Mouse (Mus musculus) myocyte (in vitro differentiated cells): ENCODE results near the gene Tmx4. TPM values are rescaled to one million over a fixed set of nuclear protein-coding genes. Genes with fewer than 3 reads are reported as not detected.

Source experiments
- H3K27me3 ChIP-seq: one replicate; pipeline ENCODE4 v1.6.1; 2011; ENCODE audit not compliant: control insufficient read depth, insufficient read depth, insufficient read length
- H3K36me3 ChIP-seq: one replicate; pipeline ENCODE4 v1.6.1; 2011; ENCODE audit not compliant: control insufficient read depth, insufficient read depth
- H3K4me2 ChIP-seq: one replicate; pipeline ENCODE4 v1.6.1; 2011; ENCODE audit warnings: low read depth, control low read depth
- H3K4me3 ChIP-seq: one replicate; pipeline ENCODE4 v1.5.1; 2011; ENCODE audit warnings: mild to moderate bottlenecking, control low read depth, moderate library complexity
- H3K79me2 ChIP-seq: one replicate; pipeline ENCODE4 v1.6.1; 2011; ENCODE audit not compliant: control insufficient read depth, insufficient read depth
- H3ac ChIP-seq: one replicate; pipeline ENCODE4 v1.6.1; 2011; ENCODE audit not compliant: control insufficient read depth, insufficient read length
- CEBPB ChIP-seq: IDR thresholded peaks from 2 replicates; pipeline ENCODE4 v1.6.1; 2011; ENCODE audit warnings: mild to moderate bottlenecking, moderate library complexity; ENCODE audit not compliant: poor library complexity, insufficient read depth, severe bottlenecking
- E2F4 ChIP-seq: IDR thresholded peaks from one replicate; pipeline ENCODE4 v1.6.1; 2011; ENCODE audit warnings: mild to moderate bottlenecking, control low read depth, moderate library complexity; ENCODE audit not compliant: insufficient read depth
- MAX ChIP-seq: IDR thresholded peaks from one replicate; pipeline ENCODE4 v1.6.1; 2011; ENCODE audit warnings: low read depth, mild to moderate bottlenecking, control low read depth
- MYOD1 ChIP-seq, 3 experiments: IDR thresholded peaks; one replicate each; pipeline ENCODE4 v1.6.1; 2011; ENCODE audit warnings: control low read depth in 2 of 3, low read depth in 2 of 3, mild to moderate bottlenecking in 2 of 3, moderate library complexity in 1 of 3; ENCODE audit not compliant: insufficient read length in 2 of 3, control insufficient read depth in 1 of 3
- MYOG ChIP-seq, 3 experiments: IDR thresholded peaks; one replicate each; pipeline ENCODE4 v1.6.1; 2011; ENCODE audit warnings: control low read depth in 2 of 3, low read depth in 2 of 3, mild to moderate bottlenecking in 2 of 3; ENCODE audit not compliant: insufficient read length in 2 of 3, control insufficient read depth in 1 of 3, insufficient read depth in 1 of 3
- POLR2A ChIP-seq: IDR thresholded peaks from one replicate; pipeline ENCODE4 v1.6.1; 2011; ENCODE audit warnings: low read depth, mild to moderate bottlenecking, control low read depth, moderate library complexity; ENCODE audit not compliant: insufficient read length
- POLR2AphosphoS2 ChIP-seq: IDR thresholded peaks from one replicate; pipeline ENCODE4 v1.6.1; 2011; ENCODE audit warnings: low read depth, control low read depth; ENCODE audit not compliant: insufficient read length
- REST ChIP-seq: IDR thresholded peaks from one replicate; pipeline ENCODE4 v1.6.1; 2011; ENCODE audit warnings: mild to moderate bottlenecking, control low read depth, moderate library complexity; ENCODE audit not compliant: insufficient read depth, insufficient read length
- SRF ChIP-seq: IDR thresholded peaks from one replicate; pipeline ENCODE4 v1.6.1; 2011; ENCODE audit warnings: low read depth; ENCODE audit not compliant: control insufficient read depth, insufficient read length
- TCF12 ChIP-seq: IDR thresholded peaks from one replicate; pipeline ENCODE4 v1.6.1; 2011; ENCODE audit warnings: mild to moderate bottlenecking, control low read depth; ENCODE audit not compliant: poor library complexity, insufficient read depth, severe bottlenecking
- TCF3 ChIP-seq: IDR thresholded peaks from one replicate; pipeline ENCODE4 v1.6.1; 2011; ENCODE audit warnings: low read depth, control low read depth; ENCODE audit not compliant: insufficient read length
- USF1 ChIP-seq: IDR thresholded peaks from one replicate; pipeline ENCODE4 v1.6.1; 2011; ENCODE audit warnings: low read depth, mild to moderate bottlenecking, control low read depth, moderate library complexity
- polyA plus RNA-seq: library from polyadenylated mRNA; unstranded; fragments of >200 nt; fragmentation: generic; extraction: Trizol; gene quantifications from one replicate; pipeline ENCODE4 v1.2.1, GENCODE M21; 2012; ENCODE audit warnings: missing spikeins

Tmx4 gene
- polyA plus RNA-seq, 1 experiment: 9.5 TPM

DNA sequence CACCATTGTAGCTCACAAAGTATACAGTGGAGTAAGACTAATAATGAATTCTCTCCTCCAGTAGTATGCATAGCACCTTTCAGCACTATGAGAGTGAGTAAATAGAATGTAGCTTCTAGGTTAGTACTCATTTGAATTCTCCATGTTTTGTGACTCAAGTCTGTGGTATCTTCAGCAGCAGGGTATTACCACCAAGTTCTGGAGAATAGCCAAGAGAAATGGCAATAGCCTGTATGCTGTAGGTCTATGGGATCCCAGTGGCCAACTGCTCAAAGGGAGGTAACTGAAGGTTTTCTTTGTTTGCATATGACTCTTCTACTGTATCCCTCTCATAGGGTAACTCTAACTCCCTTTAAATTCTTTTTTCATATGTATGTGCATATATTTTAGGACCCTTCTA is 39.0 kb downstream of the Tmx4 start:
- H3K4me2 ChIP-seq: no peak overlapping the region
- no peaks in the 10 kb centered on the region for H3K79me2 ChIP-seq
- H3K36me3 ChIP-seq: no peaks in the 10 kb centered on the region
- no peak for TF ChIP-seq E2F4
- TF ChIP-seq USF1: no peak
- TF ChIP-seq REST: no peak
- no peak for TF ChIP-seq MYOD1 (IDR thresholded peaks at IDR 0.05; ENCODE audit: control insufficient read depth in 1 of 3, insufficient read length in 2 of 3, low read depth in 2 of 3)
- no peak for TF ChIP-seq TCF3
- no peak for TF ChIP-seq CEBPB
- no peak for TF ChIP-seq MAX
- TF ChIP-seq POLR2A: no peak
- no peak for TF ChIP-seq MYOG (IDR thresholded peaks at IDR 0.05; ENCODE audit: control insufficient read depth in 1 of 3, insufficient read depth in 1 of 3, insufficient read length in 2 of 3, low read depth in 2 of 3)
- H3K27me3 ChIP-seq: no peaks in the 10 kb centered on the region
- H3K4me3 ChIP-seq: no peak overlapping the region
- no peak overlapping the region for H3ac ChIP-seq

DNA sequence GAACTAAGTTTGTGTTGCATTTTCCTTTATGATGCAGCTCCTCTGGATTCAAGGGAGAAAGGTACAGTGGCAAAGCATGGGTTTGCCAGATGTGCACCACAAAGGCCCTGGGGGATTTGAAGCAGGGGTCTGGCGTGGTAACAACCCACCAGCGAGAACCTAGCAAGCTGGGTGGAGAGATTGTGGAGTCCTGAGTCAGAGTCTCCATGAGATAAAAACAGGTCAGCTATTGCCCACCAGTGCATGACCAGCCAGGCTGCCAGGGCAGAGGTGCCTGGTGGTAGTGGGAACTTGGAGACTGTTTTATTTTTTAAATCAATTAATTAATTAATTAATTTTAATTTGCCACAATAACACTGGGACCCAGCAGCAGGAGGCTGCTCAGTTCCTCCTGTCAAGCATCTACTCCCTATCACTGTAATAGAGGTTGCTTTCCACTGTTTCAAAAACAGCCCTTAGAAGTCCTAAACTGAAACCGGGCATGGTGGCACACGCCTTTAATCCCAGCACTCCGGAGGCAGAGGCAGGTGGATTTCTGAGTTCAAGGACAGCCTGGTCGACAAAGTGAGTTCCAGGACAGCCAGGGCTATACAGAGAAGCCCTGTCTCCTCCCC is 52.8 kb downstream of the Tmx4 start:
- Histone ChIP-seq H3K4me3 (no peak overlapping the region), H3ac (no peak overlapping the region), H3K27me3 (no peaks in the 10 kb centered on the region), H3K4me2 (no peak overlapping the region), H3K79me2 (no peaks in the 10 kb centered on the region), H3K36me3 (no peaks in the 10 kb centered on the region)
- TF ChIP-seq TCF3: no peak

DNA sequence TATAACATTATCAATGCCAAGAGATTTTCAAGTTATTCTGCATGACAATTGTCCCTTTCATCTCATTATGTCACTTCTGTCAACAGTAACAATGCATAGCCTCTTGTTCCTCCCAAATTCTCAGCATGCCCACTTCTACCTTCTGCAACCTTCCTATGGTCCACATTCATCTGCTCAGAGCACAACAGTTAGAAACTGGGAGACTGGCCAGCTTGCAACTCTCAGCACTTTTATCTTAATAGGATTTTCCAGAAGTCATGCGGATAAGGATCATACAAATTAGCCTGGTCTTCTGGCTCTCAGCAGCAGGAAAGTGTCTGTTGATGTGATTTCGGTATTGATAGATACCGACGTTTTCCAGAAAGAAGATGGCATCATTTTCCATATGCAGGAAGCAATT is 58.7 kb downstream of the Tmx4 start:
- no peak for TF ChIP-seq REST
- TF ChIP-seq MYOG (IDR thresholded peaks at IDR 0.05; ENCODE audit: control insufficient read depth in 1 of 3, insufficient read depth in 1 of 3, insufficient read length in 2 of 3, low read depth in 2 of 3): no peak
- TF ChIP-seq POLR2A: no peak
- no peak for TF ChIP-seq CEBPB
- TF ChIP-seq MYOD1 (IDR thresholded peaks at IDR 0.05; ENCODE audit: control insufficient read depth in 1 of 3, insufficient read length in 2 of 3, low read depth in 2 of 3): no peak
- TF ChIP-seq POLR2AphosphoS2: no peak
- no peaks in the 10 kb centered on the region for H3K27me3 ChIP-seq
- H3K79me2 ChIP-seq: no peaks in the 10 kb centered on the region
- H3K36me3 ChIP-seq: no peaks in the 10 kb centered on the region
- H3K4me2 ChIP-seq: no peak overlapping the region
- H3ac ChIP-seq: no peak overlapping the region
- H3K4me3 ChIP-seq: no peak overlapping the region

- Histone ChIP-seq H3K36me3 (no peaks in the 10 kb centered on the region), H3K79me2 (no peaks in the 10 kb centered on the region), H3K27me3 (no peaks in the 10 kb centered on the region), H3K4me3 (no peak overlapping the region), H3K4me2 (no peak overlapping the region), H3ac (no peak overlapping the region)
- TF ChIP-seq E2F4: no peak
- no peak for TF ChIP-seq MYOG (IDR thresholded peaks at IDR 0.05; ENCODE audit: control insufficient read depth in 1 of 3, insufficient read depth in 1 of 3, insufficient read length in 2 of 3, low read depth in 2 of 3)
- TF ChIP-seq CEBPB: no peak
- no peak for TF ChIP-seq REST
- TF ChIP-seq MYOD1 (IDR thresholded peaks at IDR 0.05; ENCODE audit: control insufficient read depth in 1 of 3, insufficient read length in 2 of 3, low read depth in 2 of 3): no peak
- TF ChIP-seq SRF: no peak
- no peak for TF ChIP-seq TCF3
- no peak for TF ChIP-seq TCF12
- TF ChIP-seq POLR2AphosphoS2: no peak
- TF ChIP-seq USF1: no peak
- no peak for TF ChIP-seq POLR2A
- TF ChIP-seq MAX: no peak
Measured at GRCm38 (mm10) chr2:134559422-134559821, 84.5 kb downstream of the Tmx4 start.

DNA sequence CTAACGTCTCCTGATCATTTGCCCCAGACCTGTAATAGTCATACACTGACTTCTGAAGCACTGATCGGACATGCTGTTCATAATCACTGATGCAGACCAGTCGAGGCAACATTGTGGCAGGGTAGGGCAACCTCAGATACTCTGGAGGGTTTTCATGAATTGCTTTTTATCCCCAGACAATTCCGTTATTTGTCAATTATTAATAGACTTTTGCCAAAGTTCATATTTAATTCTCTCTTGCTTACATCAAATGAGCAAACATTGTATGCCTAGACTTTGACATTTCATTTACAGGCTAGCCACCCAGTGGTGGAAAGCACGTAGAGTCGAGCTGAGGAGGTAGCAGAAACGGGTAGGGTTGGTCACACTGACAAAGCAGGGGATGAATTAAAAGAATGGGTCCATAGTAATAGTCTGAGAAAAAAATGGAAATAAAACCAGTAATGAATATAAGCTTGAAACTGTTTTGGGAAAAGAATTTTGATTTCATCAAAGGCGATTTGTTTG is 89.7 kb downstream of the Tmx4 start, which contains the start of gene Hao1:
TSS of gene Hao1 (minus strand) at position 148 of the 507 bp plus-strand sequence.
- TF ChIP-seq MYOD1 (IDR thresholded peaks at IDR 0.05; ENCODE audit: control insufficient read depth in 1 of 3, insufficient read length in 2 of 3, low read depth in 2 of 3) (no peak), CEBPB (no peak), MYOG (IDR thresholded peaks at IDR 0.05; ENCODE audit: control insufficient read depth in 1 of 3, insufficient read depth in 1 of 3, insufficient read length in 2 of 3, low read depth in 2 of 3) (no peak)
- H3K79me2 ChIP-seq: no peaks in the 10 kb centered on the region
- no peak within 1 kb of the TSS for H3ac ChIP-seq
- H3K4me2 ChIP-seq: no peak within 1 kb of the TSS
- no peaks in the 10 kb centered on the region for H3K36me3 ChIP-seq
- H3K4me3 ChIP-seq: no peak within 1 kb of the TSS
- H3K27me3 ChIP-seq: no peaks in the 10 kb centered on the region
